Mouse (Mus musculus) heart, postnatal 0 days (tissue): ENCODE results near the gene Tbc1d10c.

Experiments
- CTCF ChIP-seq: IDR thresholded peaks from 2 replicates; pipeline ENCODE4 v1.5.1; 2016; ENCODE audit warnings: antibody characterized with exemption, control low read depth, low read depth
- EP300 ChIP-seq: IDR thresholded peaks from 2 replicates; pipeline ENCODE4 v1.6.1; 2016; ENCODE audit warnings: antibody characterized with exemption, low read depth

- no peak for TF ChIP-seq CTCF
- TF ChIP-seq EP300: no peak
These were observed 26.1 kb upstream of the Tbc1d10c start for GRCm38 (mm10) chr19:4217140-4217539.
